22 mouse cellular contexts compared by ENCODE assay signal in the genomic region with DNA sequence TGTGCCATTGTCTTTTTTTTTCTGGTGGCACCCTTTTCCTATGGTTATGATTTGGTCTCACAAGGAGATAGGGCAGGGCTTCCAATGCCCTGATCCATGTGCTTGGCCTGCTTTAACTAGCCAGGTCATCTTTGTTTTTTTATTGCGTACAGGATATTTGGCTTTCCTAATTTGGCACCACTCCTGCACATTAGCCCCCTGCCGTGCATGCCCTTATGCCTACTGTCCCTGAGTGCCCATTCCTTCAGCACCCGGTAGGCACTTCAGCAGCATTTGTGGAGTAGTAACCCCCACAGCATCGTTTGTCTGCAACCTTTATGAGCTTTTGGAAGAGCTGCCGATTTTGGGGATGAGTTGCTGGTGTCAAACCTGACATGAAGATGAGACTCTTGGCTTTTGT.
DNase-seq lines count a peak whose midpoint lies in the region; ATAC-seq lines count a peak whose summit lies in the region.
"Had no signal": no experiment of that assay in that cellular context is flagged by ENCODE, and none has a peak within 500 bp of the region (broad histone marks: within the 10 kb centered on the region; RNA-seq: fewer than 3 reads in every experiment).

No protein-coding gene starts in this region.

- H3K36me3 ChIP-seq in neural tube, embryonic 13.5 days, result peaks cover 60% of the 10 kb centered on the region
- H3K36me3 ChIP-seq in neural tube, embryonic 15.5 days, result peaks cover 30% of the 10 kb centered on the region
- peaks cover 9% of the 10 kb centered on the region for H3K36me3 ChIP-seq in intestine, embryonic 15.5 days
- H3K36me3 ChIP-seq: midbrain, embryonic 15.5 days had no signal

- no peaks in the 10 kb centered on the region for H3K9me3 ChIP-seq in neural tube, embryonic 13.5 days
- H3K9me3 ChIP-seq in neural tube, embryonic 15.5 days (replicated peaks), result no peaks in the 10 kb centered on the region
- no peaks in the 10 kb centered on the region for H3K9me3 ChIP-seq in intestine, embryonic 15.5 days
- H3K9me3 ChIP-seq: hindbrain, embryonic 12.5 days; limb, embryonic 10.5 days; midbrain, embryonic 15.5 days; neural tube, embryonic 12.5 days had no signal

- WGBS in neural tube, embryonic 13.5 days, result 76% methylated on average over 5 of the region's 5 CpGs
- WGBS in neural tube, embryonic 15.5 days, result 74% methylated on average over 5 of the region's 5 CpGs
- WGBS in intestine, embryonic 15.5 days, result 89% methylated on average over 5 of the region's 5 CpGs

- intact Hi-C loops in gastrocnemius, postnatal 36 days (cut with DNase I), result no loop called here

- H3K9ac ChIP-seq in neural tube, embryonic 13.5 days, result no peak overlapping the region
- no peak overlapping the region for H3K9ac ChIP-seq in neural tube, embryonic 15.5 days (replicated peaks)
- H3K9ac ChIP-seq in intestine, embryonic 15.5 days, result no peak overlapping the region
- H3K9ac ChIP-seq: hindbrain, embryonic 12.5 days; liver, postnatal 0 days; midbrain, embryonic 15.5 days; neural tube, embryonic 12.5 days had no signal

- peak; percentile 2 for DNase-seq in gastrocnemius, postnatal 10 days
- no peak for DNase-seq in gastrocnemius, postnatal 36 days
- peak; percentile 69 for DNase-seq in cerebellum, adult 9-11 months
- DNase-seq in right cerebral cortex, adult 2 months (ENCODE audit: low spot score in 2 of 2), result no peak
- DNase-seq: adrenal gland, postnatal 14 days; gastrocnemius, postnatal 25 days; kidney, adult 2 months; kidney, postnatal 10 days; liver had no signal

- no peaks in the 10 kb centered on the region for H3K27me3 ChIP-seq in neural tube, embryonic 13.5 days
- no peaks in the 10 kb centered on the region for H3K27me3 ChIP-seq in neural tube, embryonic 15.5 days (replicated peaks)
- no peaks in the 10 kb centered on the region for H3K27me3 ChIP-seq in intestine, embryonic 15.5 days (replicated peaks)
- H3K27me3 ChIP-seq: hindbrain, embryonic 12.5 days; midbrain, embryonic 15.5 days; neural tube, embryonic 12.5 days had no signal

- no peak for ATAC-seq in neural tube, embryonic 13.5 days (ENCODE audit: low read depth)
- no peak for ATAC-seq in neural tube, embryonic 15.5 days (ENCODE audit: low FRiP score)
- no peak for ATAC-seq in intestine, embryonic 15.5 days
- ATAC-seq: CD4-positive, CD25-positive, alpha-beta regulatory T cell, adult 4 months; forebrain, embryonic 16.5 days; inflammation-experienced regulatory T-cells, adult 6 months; liver, postnatal 0 days; lung, postnatal 0 days; midbrain, embryonic 15.5 days had no signal

- H3K4me3 ChIP-seq in neural tube, embryonic 13.5 days, result no peak overlapping the region
- no peak overlapping the region for H3K4me3 ChIP-seq in neural tube, embryonic 15.5 days (replicated peaks)
- no peak overlapping the region for H3K4me3 ChIP-seq in intestine, embryonic 15.5 days (replicated peaks)
- H3K4me3 ChIP-seq: hindbrain, embryonic 12.5 days; limb, embryonic 10.5 days; midbrain, embryonic 15.5 days; neural tube, embryonic 12.5 days had no signal

- H3K4me1 ChIP-seq in neural tube, embryonic 13.5 days (replicated peaks), result no peaks in the 10 kb centered on the region
- peaks cover 5% of the 10 kb centered on the region; the same call in 1 of the 2 replicates for H3K4me1 ChIP-seq in neural tube, embryonic 15.5 days
- H3K4me1 ChIP-seq in intestine, embryonic 15.5 days (replicated peaks), result no peaks in the 10 kb centered on the region
- H3K4me1 ChIP-seq: hindbrain, embryonic 12.5 days; limb, embryonic 10.5 days; midbrain, embryonic 15.5 days; neural tube, embryonic 12.5 days had no signal

- 0 out of 2 replicates have a peak overlapping the region, but pooled peaks have one; percentile 1 for H3K27ac ChIP-seq in neural tube, embryonic 13.5 days (replicated peaks)
- no peak overlapping the region for H3K27ac ChIP-seq in neural tube, embryonic 15.5 days (replicated peaks)
- no peak overlapping the region for H3K27ac ChIP-seq in intestine, embryonic 15.5 days
- H3K27ac ChIP-seq: hindbrain, embryonic 12.5 days; limb, embryonic 10.5 days; macrophage; midbrain, embryonic 15.5 days; neural tube, embryonic 12.5 days had no signal

- H3K4me2 ChIP-seq in neural tube, embryonic 13.5 days, result no peak overlapping the region
- no peak overlapping the region for H3K4me2 ChIP-seq in neural tube, embryonic 15.5 days
- H3K4me2 ChIP-seq in intestine, embryonic 15.5 days (replicated peaks), result no peak overlapping the region
- H3K4me2 ChIP-seq: hindbrain, embryonic 12.5 days; midbrain, embryonic 15.5 days; neural tube, embryonic 12.5 days had no signal

Comparison
In these comparisons a context has a peak if more than half of its experiments do, and no peak if none do; other contexts are left out.
1. DNase-seq: peak in gastrocnemius, postnatal 10 days (single experiment) and cerebellum, adult 9-11 months (single experiment); none in gastrocnemius, postnatal 36 days (0 of 2) and right cerebral cortex, adult 2 months (0 of 2).